Mouse (Mus musculus): ENCODE results near the gene Lhx6.
"Not testable (repeated sequence)": the region's sequence is repeated elsewhere in the genome, so short reads cannot be mapped to it uniquely, and the experiment has no call there.

Lhx6 gene

GRCm38 (mm10) chr2:36104956-36105741 lies at the start of gene Lhx6:
Lhx6 (minus strand) TSS chr2:36105408.
- peak; percentile 70 for DNase-seq (ENCODE audit: extremely low spot score, low spot score)

GRCm38 (mm10) chr2:36152401-36152800 lies 47.2 kb upstream of the Lhx6 start:
- DNase-seq (ENCODE audit: extremely low spot score, low spot score), result not testable (repeated sequence)

- DNase-seq (ENCODE audit: extremely low spot score, low spot score), result no peak
Observed at GRCm38 (mm10) chr2:36148876-36149365, 43.7 kb upstream of the Lhx6 start.

- DNase-seq (ENCODE audit: extremely low spot score, low spot score), result no peak
Observed at GRCm38 (mm10) chr2:36139096-36139495, 33.9 kb upstream of the Lhx6 start.

DNA sequence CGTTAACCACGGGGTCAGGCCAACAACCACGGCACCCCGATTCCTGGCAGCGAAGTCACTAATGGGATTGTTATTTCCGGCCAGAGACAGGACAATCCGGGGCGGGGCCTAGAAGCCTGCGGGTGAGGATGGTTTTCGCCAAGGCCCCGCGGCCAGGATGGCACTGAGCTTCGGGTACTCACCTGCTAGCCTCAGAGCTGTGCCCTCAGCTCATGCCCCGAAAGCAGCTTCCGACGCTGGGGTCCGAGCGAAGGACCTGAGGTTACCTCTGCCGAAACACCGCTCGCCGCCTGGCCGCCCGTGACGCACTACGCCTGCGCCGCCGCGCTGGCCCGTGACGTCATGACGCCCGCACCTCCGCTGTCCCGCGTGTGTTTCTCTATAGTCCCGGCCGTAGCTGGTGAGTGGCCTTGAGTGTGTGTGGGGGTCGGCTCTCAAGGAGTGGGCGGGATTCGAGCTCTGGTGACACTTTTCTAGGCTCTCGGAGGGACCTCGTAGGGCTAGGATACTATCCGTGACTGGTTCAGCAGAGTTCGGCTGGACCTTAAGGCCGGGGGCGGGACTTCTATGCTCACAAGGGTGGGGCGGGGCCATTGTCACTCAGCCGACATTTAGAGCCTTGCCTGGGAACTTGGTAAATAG lies 31.2 kb upstream of the Lhx6 start, which contains the start of the genes Mrrf and Rbm18:
TSS of gene Mrrf (plus strand) at position 90 of the 642 bp plus-strand sequence.
TSS of gene Rbm18 (minus strand) at position 474 of the 642 bp plus-strand sequence.
- peak; percentile 95 for DNase-seq (ENCODE audit: extremely low spot score, low spot score)

DNA sequence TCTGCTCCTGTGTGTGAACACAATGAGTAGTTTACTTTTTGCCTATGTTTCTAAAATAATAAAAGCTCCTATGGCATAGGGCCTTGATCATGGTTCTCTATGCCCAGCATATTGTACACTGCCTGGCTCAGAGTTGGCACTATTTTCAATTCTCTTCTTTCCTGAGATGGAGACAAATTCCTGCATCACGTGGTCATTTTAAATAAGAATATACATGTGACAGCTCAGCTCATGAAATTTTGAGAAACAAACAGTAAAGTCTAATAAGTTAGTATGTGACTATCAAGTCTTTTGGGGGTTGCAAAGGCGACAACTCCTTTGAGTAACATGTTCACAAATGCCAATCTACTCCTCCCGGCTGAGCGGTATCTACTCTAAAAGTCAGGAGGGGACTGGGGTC lies 30.7 kb upstream of the Lhx6 start:
- DNase-seq (ENCODE audit: extremely low spot score, low spot score), result no peak

- DNase-seq (ENCODE audit: extremely low spot score, low spot score), result no peak
Observed at GRCm38 (mm10) chr2:36129051-36129450, 23.8 kb upstream of the Lhx6 start.

- DNase-seq (ENCODE audit: extremely low spot score, low spot score), result no peak
Observed at GRCm38 (mm10) chr2:36127973-36128372, 22.8 kb upstream of the Lhx6 start.

GRCm38 (mm10) chr2:36126795-36127429 lies 21.7 kb upstream of the Lhx6 start:
- DNase-seq (ENCODE audit: extremely low spot score, low spot score), result no peak

DNA sequence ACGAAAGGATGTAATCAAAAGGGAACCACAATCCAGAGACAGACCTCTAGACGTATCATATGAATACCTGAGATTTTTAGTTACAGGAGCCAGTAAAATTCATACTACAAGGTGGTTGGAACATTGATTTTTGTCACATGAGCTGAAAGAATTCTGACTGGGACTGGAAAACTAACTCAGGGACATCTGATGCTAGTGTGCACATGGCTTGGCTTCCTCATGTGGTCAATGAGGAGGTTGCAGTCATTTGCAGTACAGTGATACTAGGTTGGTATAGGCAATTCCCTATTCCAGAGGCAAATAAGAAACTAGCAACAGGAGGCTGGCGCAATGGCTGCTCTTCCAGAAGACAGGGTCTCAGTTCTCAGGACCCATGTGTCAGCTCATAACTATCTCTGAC lies 7.4 kb upstream of the Lhx6 start:
- no peak for DNase-seq (ENCODE audit: extremely low spot score, low spot score)

DNA sequence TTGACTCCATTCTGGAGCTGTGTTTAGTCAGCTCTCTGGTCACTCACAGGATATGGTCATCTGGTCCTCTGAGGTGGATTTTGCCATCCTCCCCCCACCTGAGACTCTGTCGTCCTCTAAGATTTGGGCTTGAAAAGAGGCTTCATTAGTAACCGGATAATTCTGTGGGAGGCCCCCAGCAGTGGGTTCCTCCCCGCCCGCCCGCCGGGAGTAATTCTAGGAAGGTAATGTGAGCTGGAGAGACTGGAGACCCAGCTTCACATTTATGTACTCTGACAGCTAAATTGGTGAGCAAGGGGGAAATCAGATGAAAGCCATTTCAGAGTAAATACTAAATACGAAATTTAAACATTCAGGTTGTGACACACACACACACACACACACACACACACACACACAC lies 3.4 kb upstream of the Lhx6 start:
- DNase-seq (ENCODE audit: extremely low spot score, low spot score), result no peak

GRCm38 (mm10) chr2:36104436-36104955 lies 712 bp downstream of the Lhx6 start:
- DNase-seq (ENCODE audit: extremely low spot score, low spot score), result no peak

DNA sequence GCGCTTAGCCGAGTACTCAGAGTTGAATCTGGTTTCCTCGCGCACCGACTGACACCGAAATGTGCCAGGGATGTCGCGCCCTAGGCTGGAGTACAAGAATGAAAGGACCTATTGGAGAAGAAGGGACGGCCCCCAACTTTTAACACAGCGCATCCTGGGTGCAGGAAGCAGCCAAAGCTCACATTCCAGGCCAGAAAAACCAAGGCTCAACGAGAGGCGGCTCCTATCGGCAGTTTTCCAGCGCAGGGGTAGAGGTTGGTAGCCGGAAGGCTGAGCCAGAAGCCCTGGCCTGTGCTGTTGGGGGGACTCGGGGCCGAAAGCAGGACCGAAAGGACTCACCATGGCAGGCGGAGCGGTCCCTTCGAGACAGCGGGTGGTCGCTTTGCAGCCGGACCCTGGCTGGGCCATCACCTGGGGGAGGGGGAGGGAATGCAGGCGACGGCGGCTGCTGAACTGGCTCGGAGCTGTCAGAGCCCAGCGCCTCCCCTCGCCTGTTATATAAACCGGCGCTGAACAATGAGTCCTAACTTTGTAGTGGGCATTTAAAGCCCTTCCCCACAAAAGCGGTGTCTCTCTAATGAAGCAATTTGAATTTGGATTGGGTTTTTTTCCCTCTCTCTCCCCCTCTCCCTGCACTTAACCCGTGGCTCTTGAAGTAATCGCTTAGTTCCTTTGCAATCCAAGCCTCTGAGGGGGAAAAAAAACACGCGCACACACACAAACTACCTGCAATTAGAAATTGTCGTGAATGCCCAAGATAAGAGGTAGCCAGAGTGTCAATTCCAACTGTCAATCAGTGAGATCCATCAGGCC lies 1.4 kb downstream of the Lhx6 start:
- peak; percentile 73 for DNase-seq (ENCODE audit: extremely low spot score, low spot score)

GRCm38 (mm10) chr2:36103069-36103554 lies 2.1 kb downstream of the Lhx6 start:
- DNase-seq (ENCODE audit: extremely low spot score, low spot score), result no peak

DNA sequence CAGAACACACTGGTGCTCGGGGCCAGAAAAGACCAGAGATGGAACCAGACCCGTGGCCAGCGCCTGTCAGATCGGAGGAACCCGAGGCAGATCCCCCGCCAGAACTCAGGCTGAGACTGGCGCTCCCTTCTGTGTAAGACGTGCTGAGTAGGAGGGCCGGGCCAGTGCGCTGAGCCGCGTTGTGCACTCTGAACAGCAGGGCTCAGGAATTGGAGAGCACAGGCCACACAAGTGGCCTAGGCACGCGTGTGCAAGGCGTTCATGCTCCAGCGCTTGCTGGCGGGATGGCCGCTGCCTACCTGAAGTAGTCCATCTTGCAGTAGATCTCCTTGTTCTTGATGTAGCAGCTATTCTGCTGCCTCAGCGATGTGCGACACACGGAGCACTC lies 2.7 kb downstream of the Lhx6 start:
- no peak for DNase-seq (ENCODE audit: extremely low spot score, low spot score)

- DNase-seq (ENCODE audit: extremely low spot score, low spot score), result peak; percentile 75
Observed at GRCm38 (mm10) chr2:36101866-36102558, 3.2 kb downstream of the Lhx6 start.

DNA sequence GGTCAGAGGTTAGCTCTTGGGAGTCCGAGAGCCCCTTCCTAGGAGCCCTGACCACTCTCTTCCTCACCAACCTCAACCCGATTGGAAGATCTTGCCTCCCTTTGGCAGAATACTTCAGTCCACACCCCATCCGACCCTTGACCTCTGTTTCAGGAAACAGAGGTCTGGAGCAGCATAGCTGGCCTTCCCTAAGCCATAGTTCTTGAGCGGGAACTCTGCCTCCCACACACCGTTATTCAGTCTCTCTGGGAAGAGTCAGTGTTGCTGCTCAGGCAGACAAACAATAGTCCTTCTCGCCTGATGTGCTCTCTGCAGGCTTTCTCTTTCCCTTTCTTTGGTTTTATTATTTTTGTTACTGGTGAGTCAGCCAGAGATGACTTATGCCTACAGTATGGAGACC lies 5.5 kb downstream of the Lhx6 start:
- no peak for DNase-seq (ENCODE audit: extremely low spot score, low spot score)

DNA sequence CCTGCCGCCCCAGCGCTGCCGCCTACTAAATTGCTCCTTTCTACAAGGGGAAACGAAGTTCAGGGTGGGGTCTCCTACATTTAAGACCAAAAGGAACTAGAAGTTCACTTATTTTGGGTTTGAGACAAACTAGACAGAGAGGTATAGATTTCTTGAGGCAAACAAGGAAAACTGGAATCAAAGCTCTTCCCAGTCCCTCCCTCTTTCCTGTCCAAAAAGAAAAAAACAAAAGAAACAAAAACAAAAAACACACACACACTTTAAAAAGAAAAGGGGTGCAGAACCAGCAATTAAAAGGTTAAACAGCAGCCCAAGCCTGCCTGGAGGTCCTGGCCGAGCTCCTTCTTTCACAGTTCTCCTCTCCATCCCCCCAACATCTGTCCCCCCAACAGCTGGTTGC lies 7.2 kb downstream of the Lhx6 start:
- no peak for DNase-seq (ENCODE audit: extremely low spot score, low spot score)

DNA sequence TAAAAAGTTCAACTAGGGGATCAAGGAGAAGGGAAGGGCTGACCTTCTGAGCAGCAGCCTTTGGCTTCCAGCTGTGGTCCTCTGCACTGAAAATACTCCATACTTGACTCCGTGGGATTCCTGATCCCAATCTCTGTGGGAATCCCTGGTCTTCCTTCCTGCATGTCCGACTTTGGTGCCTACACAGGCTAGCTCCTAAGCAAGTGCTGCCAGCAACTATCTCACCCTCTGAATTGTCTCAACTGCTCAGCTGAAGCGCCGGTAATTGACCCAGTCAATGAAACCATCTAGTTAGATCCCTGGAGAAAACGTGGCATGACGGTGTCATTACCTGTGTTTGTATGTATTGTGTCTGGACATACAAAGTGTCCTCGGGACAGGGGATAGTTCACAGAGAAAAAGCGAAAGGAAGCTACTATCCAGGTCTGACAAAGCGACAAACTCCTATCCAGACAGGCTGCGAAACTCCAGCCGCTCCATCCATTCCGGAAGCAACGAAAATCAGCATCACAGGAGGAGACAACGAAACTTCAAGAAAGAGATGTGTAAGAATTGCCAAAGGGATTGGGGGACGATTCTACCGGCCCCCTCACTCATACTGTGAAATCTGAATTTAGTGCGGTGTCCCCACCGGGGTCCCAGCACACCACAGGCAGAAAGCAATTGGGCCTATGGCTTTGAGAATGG lies 7.9 kb downstream of the Lhx6 start:
- DNase-seq (ENCODE audit: extremely low spot score, low spot score), result peak; percentile 65

Data from neural tube, embryonic 10.5 days (tissue).